In the genomic region with DNA sequence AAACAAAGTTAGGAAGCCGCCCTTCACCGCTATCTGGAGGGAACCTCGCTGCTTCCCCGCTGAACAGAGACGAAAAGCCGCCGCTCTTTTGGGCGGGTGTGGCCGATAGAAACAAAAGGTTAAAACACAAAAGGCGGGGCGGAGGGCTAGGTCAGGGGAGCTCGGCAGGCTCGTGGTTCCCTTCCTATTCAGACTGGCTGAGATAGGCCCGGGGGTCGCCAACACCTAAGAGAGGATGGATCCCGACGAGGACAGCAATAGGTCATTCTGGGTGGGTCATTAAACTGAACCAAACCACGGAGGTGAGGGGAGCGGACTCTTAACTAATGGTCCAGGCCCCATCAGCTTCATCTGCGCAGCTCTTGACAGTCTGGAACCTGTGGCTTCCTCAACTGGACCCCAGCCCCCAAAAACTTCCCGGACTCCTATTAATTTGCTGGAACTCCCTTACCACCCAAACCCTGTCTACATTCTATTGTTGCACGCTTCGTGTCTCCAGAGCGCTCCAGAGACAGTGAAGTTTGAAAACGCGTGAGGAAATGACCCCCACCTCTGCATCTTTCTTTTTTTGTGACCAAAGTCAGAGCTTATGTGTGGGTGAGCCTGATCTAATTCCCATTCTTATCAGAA, we compare ENCODE assay signal across 8 mouse cellular contexts.
DNase-seq lines count a peak whose midpoint lies in the region; ATAC-seq and TF ChIP-seq lines count a peak whose summit lies in the region.

No protein-coding gene starts in this region.

- DNase-seq in urinary bladder, adult 18-20 months (ENCODE audit: low spot score in 2 of 2): peak; percentile 18 to 30
- no peak for DNase-seq in urinary bladder, adult 2 months (ENCODE audit: low spot score)
- no peak for DNase-seq in liver, postnatal 0 days
- DNase-seq in adipocyte (ENCODE audit: low spot score): no peak
- no peak for DNase-seq in left cerebral cortex, adult 9 months (ENCODE audit: low spot score in 2 of 2)

- under 1% methylated on average over 26 of the region's 26 CpGs for WGBS in forebrain, embryonic 12.5 days
- under 1% methylated on average over 26 of the region's 26 CpGs for WGBS in hindbrain, embryonic 16.5 days
- WGBS in liver, postnatal 0 days (ENCODE audit: insufficient replicate concordance): 2% methylated on average over 26 of the region's 26 CpGs
- WGBS in neural tube, embryonic 13.5 days: under 1% methylated on average over 26 of the region's 26 CpGs

- ATAC-seq in forebrain, embryonic 12.5 days (ENCODE audit: low FRiP score): peak; percentile 51; the same call in 1 of the 2 replicates
- peak; percentile 28; the same call in 1 of the 2 replicates for ATAC-seq in hindbrain, embryonic 16.5 days
- no peak for ATAC-seq in liver, postnatal 0 days
- peak; percentile 42; the same call in 1 of the 2 replicates for ATAC-seq in neural tube, embryonic 13.5 days (ENCODE audit: low read depth)

- H3K9me3 ChIP-seq in forebrain, embryonic 12.5 days: no peaks in the 10 kb centered on the region
- H3K9me3 ChIP-seq in hindbrain, embryonic 16.5 days (ENCODE audit: control insufficient read depth, low read length): no peaks in the 10 kb centered on the region
- no peaks in the 10 kb centered on the region for H3K9me3 ChIP-seq in liver, postnatal 0 days (ENCODE audit: low read length)
- H3K9me3 ChIP-seq in neural tube, embryonic 13.5 days: no peaks in the 10 kb centered on the region

- H3K27ac ChIP-seq in forebrain, embryonic 12.5 days: peak overlapping the region; percentile 53
- H3K27ac ChIP-seq in hindbrain, embryonic 16.5 days (ENCODE audit: low read depth, low read length): no peak overlapping the region
- no peak overlapping the region for H3K27ac ChIP-seq in liver, postnatal 0 days (ENCODE audit: low read depth)
- H3K27ac ChIP-seq in neural tube, embryonic 13.5 days (replicated peaks): 0 out of 2 replicates have a peak overlapping the region, but pooled peaks have one; percentile 9

- H3K9ac ChIP-seq in forebrain, embryonic 12.5 days: peak overlapping the region; percentile 86
- H3K9ac ChIP-seq in hindbrain, embryonic 16.5 days (ENCODE audit: low read depth, low read length): peak overlapping the region; percentile 57
- H3K9ac ChIP-seq in liver, postnatal 0 days (replicated peaks): no peak overlapping the region
- peak overlapping the region; percentile 80 for H3K9ac ChIP-seq in neural tube, embryonic 13.5 days

- H3K4me3 ChIP-seq in forebrain, embryonic 12.5 days (replicated peaks): peak overlapping the region; percentile 66
- peak overlapping the region; percentile 46 for H3K4me3 ChIP-seq in hindbrain, embryonic 16.5 days (ENCODE audit: low read length)
- H3K4me3 ChIP-seq in liver, postnatal 0 days (ENCODE audit: low read depth, low read length): peak overlapping the region; percentile 45
- peak overlapping the region; percentile 60 for H3K4me3 ChIP-seq in neural tube, embryonic 13.5 days

- no peaks in the 10 kb centered on the region for H3K36me3 ChIP-seq in forebrain, embryonic 12.5 days (replicated peaks)
- no peaks in the 10 kb centered on the region for H3K36me3 ChIP-seq in hindbrain, embryonic 16.5 days (ENCODE audit: control insufficient read depth, insufficient read depth, low read length)
- H3K36me3 ChIP-seq in liver, postnatal 0 days (replicated peaks; ENCODE audit: insufficient read depth, low read length): no peaks in the 10 kb centered on the region
- H3K36me3 ChIP-seq in neural tube, embryonic 13.5 days: no peaks in the 10 kb centered on the region

- no peak for TF ChIP-seq EP300 in liver, postnatal 0 days (IDR thresholded peaks at IDR 0.05; ENCODE audit: low read depth)

- H3K4me1 ChIP-seq in forebrain, embryonic 12.5 days: peaks cover 61% of the 10 kb centered on the region
- H3K4me1 ChIP-seq in hindbrain, embryonic 16.5 days (ENCODE audit: control insufficient read depth, insufficient read depth, low read depth, low read length): peaks cover 14% of the 10 kb centered on the region
- no peaks in the 10 kb centered on the region for H3K4me1 ChIP-seq in liver, postnatal 0 days (ENCODE audit: insufficient read depth)
- H3K4me1 ChIP-seq in neural tube, embryonic 13.5 days (replicated peaks): peaks cover 72% of the 10 kb centered on the region

- H3K4me2 ChIP-seq in forebrain, embryonic 12.5 days: peak overlapping the region; percentile 76
- peak overlapping the region; percentile 82 for H3K4me2 ChIP-seq in hindbrain, embryonic 16.5 days (ENCODE audit: low read length)
- peak overlapping the region; percentile 68 for H3K4me2 ChIP-seq in liver, postnatal 0 days (ENCODE audit: low read depth, low read length)
- H3K4me2 ChIP-seq in neural tube, embryonic 13.5 days: peak overlapping the region; percentile 83

- H3K27me3 ChIP-seq in forebrain, embryonic 12.5 days: peaks cover 28% of the 10 kb centered on the region
- peaks cover 6% of the 10 kb centered on the region for H3K27me3 ChIP-seq in hindbrain, embryonic 16.5 days (replicated peaks; ENCODE audit: control insufficient read depth, insufficient read depth, low read length)
- peaks cover 58% of the 10 kb centered on the region for H3K27me3 ChIP-seq in liver, postnatal 0 days (ENCODE audit: insufficient read depth, low read length)
- peaks cover 18% of the 10 kb centered on the region for H3K27me3 ChIP-seq in neural tube, embryonic 13.5 days

- no peak for TF ChIP-seq CTCF in liver, postnatal 0 days (IDR thresholded peaks at IDR 0.05; ENCODE audit: low read depth)

Comparison
In these comparisons a context has a peak if more than half of its experiments do, and no peak if none do; other contexts are left out.
1. DNase-seq: peak in urinary bladder, adult 18-20 months (2 of 2); none in urinary bladder, adult 2 months (single experiment), liver, postnatal 0 days (single experiment), adipocyte (single experiment) and left cerebral cortex, adult 9 months (0 of 2).
2. H3K27ac ChIP-seq: peak in forebrain, embryonic 12.5 days (single experiment) and neural tube, embryonic 13.5 days (single experiment); none in hindbrain, embryonic 16.5 days (single experiment) and liver, postnatal 0 days (single experiment).
3. Peak in every context shown above with its lines, with median percentiles within 50 percentile points of each other: H3K4me2 ChIP-seq and H3K4me3 ChIP-seq.